ENCODE assay signal across 8 mouse cellular contexts in the genomic region with DNA sequence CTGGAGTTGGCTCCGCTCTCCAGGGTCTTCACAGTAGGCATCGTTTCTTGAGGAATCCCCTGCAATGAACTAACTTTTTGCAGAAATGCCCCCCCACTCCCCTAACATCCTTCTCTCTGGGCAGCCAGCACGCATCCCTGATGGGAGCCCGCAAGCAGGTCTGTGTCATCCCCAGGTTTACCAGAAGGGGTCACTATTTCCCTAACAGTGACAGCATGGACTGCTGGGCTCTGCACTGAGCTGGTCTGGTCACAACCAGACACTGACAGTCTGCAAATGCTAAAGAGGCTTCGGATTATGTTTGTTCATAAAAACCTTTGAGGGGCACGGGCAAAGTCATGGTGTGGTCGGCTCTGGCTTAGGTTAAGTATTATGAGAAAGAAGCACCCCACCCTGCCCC.
A peak's percentile ranks its signal among the peaks of the same experiment; 100 is the strongest.
DNase-seq lines count a peak whose midpoint lies in the region; ATAC-seq and TF ChIP-seq lines count a peak whose summit lies in the region.

No protein-coding gene starts in this region.

- no peak overlapping the region for H3K4me3 ChIP-seq in cortical plate, adult 2 months (ENCODE audit: insufficient read depth, low read length)

- ATAC-seq in inflammation-experienced regulatory T-cells, adult 6 months = peak; percentile 83
- peak; percentile 88 for ATAC-seq in megakaryocyte-erythroid progenitor cell, adult 5-6 weeks (replicated peaks; ENCODE audit: low FRiP score, low TSS enrichment, poor library complexity, severe bottlenecking)

- TF ChIP-seq POLR2A in cortical plate, adult 2 months (IDR thresholded peaks at IDR 0.05; ENCODE audit: extremely low read depth, insufficient read depth, low read length) = no peak

- no peaks in the 10 kb centered on the region for H3K4me1 ChIP-seq in cortical plate, adult 2 months (ENCODE audit: control insufficient read depth, insufficient read depth, low read length)

- H3K27ac ChIP-seq in cortical plate, adult 2 months (ENCODE audit: insufficient read depth, low read length) = no peak overlapping the region

- peak; percentile 96 for TF ChIP-seq CTCF in cortical plate, adult 2 months (IDR thresholded peaks at IDR 0.05; ENCODE audit: extremely low read depth, insufficient read depth, low read length)

- peak; percentile 75 to 79 for DNase-seq in adrenal gland, adult 18-20 months (ENCODE audit: low spot score in 2 of 2)
- DNase-seq in gastrocnemius, adult 8-10 months (ENCODE audit: low spot score in 2 of 2) = peak; percentile 41 to 54
- peak; percentile 72 to 75 for DNase-seq in left cerebral cortex, adult 8-10 months (ENCODE audit: low spot score in 2 of 2)
- DNase-seq in right cerebral cortex, postnatal 25 days = peak; percentile 77
- DNase-seq in urinary bladder, postnatal 4 days (ENCODE audit: low spot score in 2 of 2) = peak; percentile 63 to 83
